Mouse (Mus musculus) limb, embryonic 12.5 days (tissue): ENCODE measurements around the gene Hhat. TPM values are rescaled to one million over a fixed set of nuclear protein-coding genes. Genes with fewer than 3 reads are reported as not detected.

Experiments
- ATAC-seq: fragments of 200-750 bp; cut with Nextera tagmentation; 2 replicates; pipeline ENCODE4 v1.8.0; 2017; ENCODE audit warnings: low read depth, moderate TSS enrichment; ENCODE audit not compliant: insufficient number of reproducible peaks, insufficient read depth, low FRiP score, low TSS enrichment
- H3K27ac ChIP-seq: fragments of 300-500 bp; sonication (generic); 2 replicates; pipeline ENCODE4 v1.5.1; 2016; ENCODE audit warnings: mild to moderate bottlenecking, moderate library complexity
- H3K27me3 ChIP-seq: fragments of 300-500 bp; sonication (generic); 2 replicates; pipeline ENCODE4 v1.6.1; 2016; ENCODE audit warnings: mild to moderate bottlenecking, moderate library complexity
- H3K36me3 ChIP-seq: fragments of 300-500 bp; sonication (generic); 2 replicates; pipeline ENCODE4 v1.6.1; 2016; ENCODE audit warnings: mild to moderate bottlenecking, moderate library complexity
- H3K4me1 ChIP-seq: fragments of 300-500 bp; sonication (generic); replicated peaks from 2 replicates; pipeline ENCODE4 v1.6.1; 2016
- H3K4me2 ChIP-seq: fragments of 300-500 bp; sonication (generic); 2 replicates; pipeline ENCODE4 v1.6.1; 2016; ENCODE audit warnings: mild to moderate bottlenecking, moderate library complexity
- H3K4me3 ChIP-seq: fragments of 300-500 bp; sonication (generic); replicated peaks from 2 replicates; pipeline ENCODE4 v1.5.1; 2016; ENCODE audit warnings: mild to moderate bottlenecking
- H3K9ac ChIP-seq: fragments of 300-500 bp; sonication (generic); replicated peaks from 2 replicates; pipeline ENCODE4 v1.6.1; 2016; ENCODE audit warnings: mild to moderate bottlenecking, moderate library complexity
- H3K9me3 ChIP-seq: fragments of 300-500 bp; sonication (generic); 2 replicates; pipeline ENCODE4 v1.6.1; 2016; ENCODE audit warnings: mild to moderate bottlenecking, moderate library complexity
- WGBS: fragments of 180-500 bp; shearing (Covaris S2); methylation state at CpG from one replicate; pipeline ENCODE4 v1.1.7; 2016; 5-methylcytosine and 5-hydroxymethylcytosine counted together
- polyA plus RNA-seq: library from polyadenylated mRNA; unstranded; fragments of >200 nt; fragmentation: Nextera tagmentation; extraction: Ambion mirVana; gene quantifications from 2 replicates; pipeline ENCODE4 v1.2.1, GENCODE M21; 2016

Gene Hhat
- polyA plus RNA-seq, 1 experiment from 2014 or later, result 12.0 TPM

- H3K9ac ChIP-seq, result no peak overlapping the region
- H3K36me3 ChIP-seq, result no peaks in the 10 kb centered on the region
- peak; percentile 52; the same call in 1 of the 2 replicates for ATAC-seq
- no peak overlapping the region for H3K4me2 ChIP-seq
- no peaks in the 10 kb centered on the region for H3K9me3 ChIP-seq
- no peak overlapping the region for H3K4me3 ChIP-seq
- 0 out of 2 replicates have a peak, but pooled peaks cover 3% of the 10 kb centered on the region for H3K4me1 ChIP-seq
- H3K27me3 ChIP-seq, result no peaks in the 10 kb centered on the region
- WGBS, result 83% methylated on average over 9 of the region's 9 CpGs
- no peak overlapping the region for H3K27ac ChIP-seq
These were observed 226.9 kb downstream of the Hhat start for GRCm38 (mm10) chr1:192544091-192544490.

GRCm38 (mm10) chr1:192543686-192544085 lies 227.3 kb downstream of the Hhat start:
- H3K36me3 ChIP-seq, result no peaks in the 10 kb centered on the region
- no peak overlapping the region for H3K4me3 ChIP-seq
- no peak overlapping the region for H3K27ac ChIP-seq
- 85% methylated on average over 4 of the region's 4 CpGs for WGBS
- no peaks in the 10 kb centered on the region for H3K9me3 ChIP-seq
- no peak for ATAC-seq
- no peaks in the 10 kb centered on the region for H3K27me3 ChIP-seq
- H3K4me1 ChIP-seq, result 0 out of 2 replicates have a peak, but pooled peaks cover 3% of the 10 kb centered on the region
- H3K9ac ChIP-seq, result no peak overlapping the region
- H3K4me2 ChIP-seq, result no peak overlapping the region

- no peaks in the 10 kb centered on the region for H3K36me3 ChIP-seq
- 80% methylated on average over 2 of the region's 2 CpGs for WGBS
- no peak overlapping the region for H3K4me2 ChIP-seq
- no peak overlapping the region for H3K27ac ChIP-seq
- peaks cover 8% of the 10 kb centered on the region; the same call in 1 of the 2 replicates for H3K4me1 ChIP-seq
- H3K9ac ChIP-seq, result no peak overlapping the region
- no peaks in the 10 kb centered on the region for H3K27me3 ChIP-seq
- no peak for ATAC-seq
- no peaks in the 10 kb centered on the region for H3K9me3 ChIP-seq
- H3K4me3 ChIP-seq, result no peak overlapping the region
These were observed 228.9 kb downstream of the Hhat start for GRCm38 (mm10) chr1:192542093-192542492.

GRCm38 (mm10) chr1:192537169-192537568 lies 233.9 kb downstream of the Hhat start:
- Histone ChIP-seq H3K4me3 (no peak overlapping the region), H3K4me2 (no peak overlapping the region), H3K9me3 (no peaks in the 10 kb centered on the region), H3K36me3 (no peaks in the 10 kb centered on the region), H3K4me1 (peaks cover 5% of the 10 kb centered on the region; the same call in 1 of the 2 replicates), H3K9ac (no peak overlapping the region), H3K27me3 (no peaks in the 10 kb centered on the region), H3K27ac (no peak overlapping the region)
- 55% methylated on average over 7 of the region's 7 CpGs for WGBS
- no peak for ATAC-seq

GRCm38 (mm10) chr1:192536440-192536839 lies 234.6 kb downstream of the Hhat start:
- Histone ChIP-seq H3K4me3 (no peak overlapping the region), H3K4me1 (peaks cover 5% of the 10 kb centered on the region; the same call in 1 of the 2 replicates), H3K9ac (no peak overlapping the region), H3K9me3 (no peaks in the 10 kb centered on the region), H3K27me3 (no peaks in the 10 kb centered on the region), H3K36me3 (no peaks in the 10 kb centered on the region), H3K4me2 (no peak overlapping the region), H3K27ac (no peak overlapping the region)
- ATAC-seq, result no peak
- 53% methylated on average over 1 of the region's 1 CpGs for WGBS

GRCm38 (mm10) chr1:192533016-192533415 lies 238.0 kb downstream of the Hhat start:
- H3K4me1 ChIP-seq, result peaks cover 8% of the 10 kb centered on the region; the same call in 1 of the 2 replicates
- H3K4me2 ChIP-seq, result no peak overlapping the region
- no peak overlapping the region for H3K9ac ChIP-seq
- no peaks in the 10 kb centered on the region for H3K36me3 ChIP-seq
- no peak overlapping the region for H3K27ac ChIP-seq
- H3K9me3 ChIP-seq, result no peaks in the 10 kb centered on the region
- ATAC-seq, result no peak
- H3K4me3 ChIP-seq, result no peak overlapping the region
- H3K27me3 ChIP-seq, result no peaks in the 10 kb centered on the region

GRCm38 (mm10) chr1:192532212-192532611 lies 238.8 kb downstream of the Hhat start:
- H3K36me3 ChIP-seq, result no peaks in the 10 kb centered on the region
- peaks cover 12% of the 10 kb centered on the region; the same call in 1 of the 2 replicates for H3K4me1 ChIP-seq
- no peak overlapping the region for H3K4me2 ChIP-seq
- no peak for ATAC-seq
- no peaks in the 10 kb centered on the region for H3K9me3 ChIP-seq
- no peak overlapping the region for H3K9ac ChIP-seq
- no peaks in the 10 kb centered on the region for H3K27me3 ChIP-seq
- no peak overlapping the region for H3K4me3 ChIP-seq
- 59% methylated on average over 2 of the region's 2 CpGs for WGBS
- H3K27ac ChIP-seq, result no peak overlapping the region

GRCm38 (mm10) chr1:192531490-192532146 lies 239.4 kb downstream of the Hhat start:
- ATAC-seq, result no peak
- Histone ChIP-seq H3K4me3 (no peak overlapping the region), H3K4me1 (peaks cover 16% of the 10 kb centered on the region), H3K4me2 (no peak overlapping the region), H3K27ac (no peak overlapping the region), H3K36me3 (no peaks in the 10 kb centered on the region), H3K27me3 (no peaks in the 10 kb centered on the region), H3K9me3 (no peaks in the 10 kb centered on the region), H3K9ac (no peak overlapping the region)
- 67% methylated on average over 2 of the region's 2 CpGs for WGBS

GRCm38 (mm10) chr1:192525711-192526350 lies 245.2 kb downstream of the Hhat start:
- no peak overlapping the region for H3K4me2 ChIP-seq
- H3K9me3 ChIP-seq, result no peaks in the 10 kb centered on the region
- no peak for ATAC-seq
- 69% methylated on average over 14 of the region's 14 CpGs for WGBS
- H3K4me1 ChIP-seq, result peaks cover 33% of the 10 kb centered on the region
- H3K9ac ChIP-seq, result no peak overlapping the region
- no peaks in the 10 kb centered on the region for H3K27me3 ChIP-seq
- H3K4me3 ChIP-seq, result no peak overlapping the region
- no peaks in the 10 kb centered on the region for H3K36me3 ChIP-seq
- H3K27ac ChIP-seq, result no peak overlapping the region

- peaks cover 33% of the 10 kb centered on the region for H3K4me1 ChIP-seq
- no peak overlapping the region for H3K27ac ChIP-seq
- no peak for ATAC-seq
- H3K27me3 ChIP-seq, result no peaks in the 10 kb centered on the region
- H3K36me3 ChIP-seq, result no peaks in the 10 kb centered on the region
- no peak overlapping the region for H3K9ac ChIP-seq
- H3K9me3 ChIP-seq, result no peaks in the 10 kb centered on the region
- no peak overlapping the region for H3K4me3 ChIP-seq
- WGBS, result 70% methylated on average over 12 of the region's 12 CpGs
- no peak overlapping the region for H3K4me2 ChIP-seq
These were observed 248.4 kb downstream of the Hhat start for GRCm38 (mm10) chr1:192522376-192523178.

- Histone ChIP-seq H3K4me3 (no peak overlapping the region), H3K4me2 (peak overlapping the region; percentile 25), H3K4me1 (peaks cover 25% of the 10 kb centered on the region), H3K9ac (no peak overlapping the region), H3K36me3 (no peaks in the 10 kb centered on the region), H3K27me3 (no peaks in the 10 kb centered on the region), H3K9me3 (no peaks in the 10 kb centered on the region), H3K27ac (no peak overlapping the region)
- 24% methylated on average over 13 of the region's 13 CpGs for WGBS
- ATAC-seq, result no peak
These were observed 250.1 kb downstream of the Hhat start for GRCm38 (mm10) chr1:192520836-192521435.
